Mouse (Mus musculus) kidney, embryonic 14.5 days (tissue): ENCODE results near the gene Socs2. TPM values are rescaled to one million over a fixed set of nuclear protein-coding genes. Genes with fewer than 3 reads are reported as not detected.

ENCODE experiments used
- ATAC-seq: fragments of 200-750 bp; cut with Nextera tagmentation; 2 replicates; pipeline ENCODE4 v1.8.0; 2017; ENCODE audit warnings: moderate number of reproducible peaks, mild to moderate bottlenecking, moderate TSS enrichment, moderate library complexity; ENCODE audit not compliant: low FRiP score, low TSS enrichment
- H3K27ac ChIP-seq: fragments of 300-500 bp; sonication (generic); 2 replicates; pipeline ENCODE4 v1.5.1; 2014; ENCODE audit warnings: low read depth, mild to moderate bottlenecking, low read length, moderate library complexity, mixed read lengths
- H3K27me3 ChIP-seq: fragments of 300-500 bp; sonication (generic); 2 replicates; pipeline ENCODE4 v1.6.1; 2014; ENCODE audit warnings: mild to moderate bottlenecking, low read length; ENCODE audit not compliant: control insufficient read depth, insufficient read depth
- H3K36me3 ChIP-seq: fragments of 300-500 bp; sonication (generic); 2 replicates; pipeline ENCODE4 v1.6.1; 2014; ENCODE audit warnings: low read length, mixed read lengths; ENCODE audit not compliant: control insufficient read depth, insufficient read depth
- H3K4me1 ChIP-seq: fragments of 300-500 bp; sonication (generic); 2 replicates; pipeline ENCODE4 v1.6.1; 2014; ENCODE audit warnings: low read length, mixed read lengths; ENCODE audit not compliant: control insufficient read depth, insufficient read depth
- H3K4me2 ChIP-seq: fragments of 300-500 bp; sonication (generic); replicated peaks from 2 replicates; pipeline ENCODE4 v1.6.1; 2014; ENCODE audit warnings: low read depth, mild to moderate bottlenecking, low read length
- H3K4me3 ChIP-seq: fragments of 300-500 bp; sonication (generic); 2 replicates; pipeline ENCODE4 v1.5.1; 2014; ENCODE audit warnings: mild to moderate bottlenecking, low read length
- H3K9ac ChIP-seq: fragments of 300-500 bp; sonication (generic); 2 replicates; pipeline ENCODE4 v1.6.1; 2014; ENCODE audit warnings: low read depth, mild to moderate bottlenecking, low read length, moderate library complexity
- H3K9me3 ChIP-seq: fragments of 300-500 bp; sonication (generic); 2 replicates; pipeline ENCODE4 v1.6.1; 2016; ENCODE audit warnings: low read length; ENCODE audit not compliant: control insufficient read depth
- WGBS: fragments of 180-500 bp; shearing (Covaris S2); extraction: QIAGEN DNeasy Blood & Tissue Kit; methylation state at CpG from one replicate; pipeline ENCODE4 v1.1.7; 2014; 5-methylcytosine and 5-hydroxymethylcytosine counted together
- polyA plus RNA-seq: library from polyadenylated mRNA; unstranded; fragments of >200 nt; fragmentation: Nextera tagmentation; extraction: Ambion mirVana; gene quantifications from 2 replicates; pipeline ENCODE4 v1.2.1, GENCODE M21; 2014

Socs2 gene
- polyA plus RNA-seq, 1 experiment from 2014 or later: 17.9 TPM

- no peak overlapping the region for H3K27ac ChIP-seq
- no peaks in the 10 kb centered on the region for H3K9me3 ChIP-seq
- ATAC-seq: no peak
- no peaks in the 10 kb centered on the region for H3K27me3 ChIP-seq
- 89% methylated on average over 5 of the region's 5 CpGs for WGBS
- H3K4me1 ChIP-seq: no peaks in the 10 kb centered on the region
- H3K36me3 ChIP-seq: no peaks in the 10 kb centered on the region
- no peak overlapping the region for H3K4me3 ChIP-seq
- no peak overlapping the region for H3K4me2 ChIP-seq
- no peak overlapping the region for H3K9ac ChIP-seq
These were observed 36.3 kb upstream of the Socs2 start for GRCm38 (mm10) chr10:95453282-95453681.

GRCm38 (mm10) chr10:95449033-95449432 lies 32.1 kb upstream of the Socs2 start:
- Histone ChIP-seq H3K4me2 (no peak overlapping the region), H3K27me3 (no peaks in the 10 kb centered on the region), H3K9me3 (no peaks in the 10 kb centered on the region), H3K4me1 (no peaks in the 10 kb centered on the region), H3K4me3 (no peak overlapping the region), H3K9ac (no peak overlapping the region), H3K36me3 (no peaks in the 10 kb centered on the region), H3K27ac (no peak overlapping the region)
- 83% methylated on average over 6 of the region's 6 CpGs for WGBS
- no peak for ATAC-seq

- no peak for ATAC-seq
- WGBS: 88% methylated on average over 16 of the region's 16 CpGs
These were observed 31.0 kb upstream of the Socs2 start for GRCm38 (mm10) chr10:95447954-95448353.

GRCm38 (mm10) chr10:95445104-95446056 lies 28.4 kb upstream of the Socs2 start:
- Histone ChIP-seq H3K4me3 (no peak overlapping the region), H3K9me3 (no peaks in the 10 kb centered on the region), H3K36me3 (no peaks in the 10 kb centered on the region), H3K9ac (no peak overlapping the region), H3K4me2 (no peak overlapping the region), H3K27ac (no peak overlapping the region), H3K27me3 (no peaks in the 10 kb centered on the region), H3K4me1 (no peaks in the 10 kb centered on the region)
- ATAC-seq: no peak
- 71% methylated on average over 18 of the region's 18 CpGs for WGBS

More at GRCm38 (mm10) chr10:95447954-95448353, 31.0 kb upstream of the Socs2 start:
- Histone ChIP-seq H3K4me3 (no peak overlapping the region), H3K27me3 (no peaks in the 10 kb centered on the region), H3K9me3 (no peaks in the 10 kb centered on the region), H3K27ac (no peak overlapping the region), H3K9ac (no peak overlapping the region), H3K4me1 (no peaks in the 10 kb centered on the region), H3K36me3 (no peaks in the 10 kb centered on the region), H3K4me2 (no peak overlapping the region)

GRCm38 (mm10) chr10:95442334-95442733 lies 25.4 kb upstream of the Socs2 start:
- Histone ChIP-seq H3K9ac (no peak overlapping the region), H3K27me3 (no peaks in the 10 kb centered on the region), H3K4me2 (no peak overlapping the region)

GRCm38 (mm10) chr10:95440566-95440965 lies 23.6 kb upstream of the Socs2 start:
- H3K4me2 ChIP-seq: no peak overlapping the region
- H3K9ac ChIP-seq: no peak overlapping the region
- WGBS: 62% methylated on average over 2 of the region's 2 CpGs
- no peaks in the 10 kb centered on the region for H3K4me1 ChIP-seq
- H3K9me3 ChIP-seq: no peaks in the 10 kb centered on the region
- H3K27ac ChIP-seq: no peak overlapping the region
- H3K36me3 ChIP-seq: no peaks in the 10 kb centered on the region
- H3K4me3 ChIP-seq: no peak overlapping the region
- no peak for ATAC-seq
- H3K27me3 ChIP-seq: no peaks in the 10 kb centered on the region

More at GRCm38 (mm10) chr10:95442334-95442733, 25.4 kb upstream of the Socs2 start:
- Histone ChIP-seq H3K4me3 (no peak overlapping the region), H3K4me1 (no peaks in the 10 kb centered on the region), H3K9me3 (no peaks in the 10 kb centered on the region), H3K27ac (no peak overlapping the region), H3K36me3 (no peaks in the 10 kb centered on the region)
- WGBS: 70% methylated on average over 4 of the region's 4 CpGs
- ATAC-seq: no peak

- no peaks in the 10 kb centered on the region for H3K36me3 ChIP-seq
- ATAC-seq: no peak
These were observed 22.8 kb upstream of the Socs2 start for GRCm38 (mm10) chr10:95439718-95440339.

GRCm38 (mm10) chr10:95438941-95439340 lies 22.0 kb upstream of the Socs2 start:
- Histone ChIP-seq H3K9ac (no peak overlapping the region), H3K4me2 (no peak overlapping the region), H3K4me1 (no peaks in the 10 kb centered on the region), H3K36me3 (no peaks in the 10 kb centered on the region), H3K9me3 (no peaks in the 10 kb centered on the region), H3K27me3 (no peaks in the 10 kb centered on the region), H3K27ac (no peak overlapping the region), H3K4me3 (no peak overlapping the region)
- 51% methylated on average over 11 of the region's 11 CpGs for WGBS
- no peak for ATAC-seq

More at GRCm38 (mm10) chr10:95439718-95440339, 22.8 kb upstream of the Socs2 start:
- Histone ChIP-seq H3K27me3 (no peaks in the 10 kb centered on the region), H3K9me3 (no peaks in the 10 kb centered on the region), H3K4me3 (no peak overlapping the region), H3K4me1 (no peaks in the 10 kb centered on the region), H3K4me2 (no peak overlapping the region), H3K9ac (no peak overlapping the region), H3K27ac (no peak overlapping the region)
- 89% methylated on average over 10 of the region's 10 CpGs for WGBS

GRCm38 (mm10) chr10:95430271-95430670 lies 13.3 kb upstream of the Socs2 start:
- H3K4me1 ChIP-seq: no peaks in the 10 kb centered on the region
- ATAC-seq: no peak
- H3K27ac ChIP-seq: no peak overlapping the region
- no peaks in the 10 kb centered on the region for H3K9me3 ChIP-seq
- H3K27me3 ChIP-seq: no peaks in the 10 kb centered on the region
- no peak overlapping the region for H3K4me3 ChIP-seq
- H3K9ac ChIP-seq: no peak overlapping the region
- 92% methylated on average over 10 of the region's 10 CpGs for WGBS
- H3K36me3 ChIP-seq: no peaks in the 10 kb centered on the region
- H3K4me2 ChIP-seq: no peak overlapping the region
